Comparison of ENCODE assay signal across 12 mouse cellular contexts in genomic region chr5:134423930-134424329, GRCm38 (mm10). TPM values are rescaled to one million over a fixed set of nuclear protein-coding genes. Genes with fewer than 3 reads are reported as not detected.
DNase-seq lines count a peak whose midpoint lies in the region; ATAC-seq lines count a peak whose summit lies in the region.
"Had no signal": no experiment of that assay in that cellular context is flagged by ENCODE, and none has a peak within 500 bp of the region (broad histone marks: within the 10 kb centered on the region; RNA-seq: fewer than 3 reads in every experiment).

No protein-coding gene starts in this region.

- no peak overlapping the region for H3K4me3 ChIP-seq in forebrain, embryonic 13.5 days
- H3K4me3 ChIP-seq: liver, embryonic 13.5 days; neural tube, embryonic 12.5 days had no signal

- 93% methylated on average over 5 of the region's 5 CpGs for WGBS in forebrain, embryonic 13.5 days

- no peaks in the 10 kb centered on the region for H3K4me1 ChIP-seq in forebrain, embryonic 13.5 days
- H3K4me1 ChIP-seq: neural tube, embryonic 12.5 days had no signal

- ATAC-seq in forebrain, embryonic 13.5 days: no peak
- ATAC-seq in frontal cortex, adult (ENCODE audit: low TSS enrichment): no peak
- ATAC-seq: Patski had no signal

- H3K9me3 ChIP-seq in forebrain, embryonic 13.5 days (replicated peaks): no peaks in the 10 kb centered on the region
- H3K9me3 ChIP-seq: liver, embryonic 13.5 days; neural tube, embryonic 12.5 days had no signal

- H3K27me3 ChIP-seq in forebrain, embryonic 13.5 days: no peaks in the 10 kb centered on the region
- H3K27me3 ChIP-seq: liver, embryonic 13.5 days; neural tube, embryonic 12.5 days; Patski had no signal

- no peak overlapping the region for H3K4me2 ChIP-seq in forebrain, embryonic 13.5 days
- H3K4me2 ChIP-seq: liver, embryonic 13.5 days; neural tube, embryonic 12.5 days had no signal

- peak; percentile 49 to 53 for DNase-seq in layer of hippocampus, postnatal 10 days (ENCODE audit: low spot score in 2 of 2)
- DNase-seq in layer of hippocampus, adult 8-10 months (ENCODE audit: low spot score in 2 of 2): no peak
- peak; percentile 76 for DNase-seq in adrenal gland, postnatal 36 days
- DNase-seq in cerebellum, adult 9-11 months: peak; percentile 90
- DNase-seq in heart, postnatal 4 days: peak; percentile 61
- DNase-seq in retina, embryonic 14.5 days (ENCODE audit: low spot score): no peak
- DNase-seq: kidney, adult 11 months; liver, embryonic 13.5 days had no signal

- H3K9ac ChIP-seq in forebrain, embryonic 13.5 days: no peak overlapping the region
- H3K9ac ChIP-seq: liver, embryonic 13.5 days; neural tube, embryonic 12.5 days had no signal

- H3K27ac ChIP-seq in forebrain, embryonic 13.5 days: no peak overlapping the region
- H3K27ac ChIP-seq: liver, embryonic 13.5 days; neural tube, embryonic 12.5 days had no signal

- H3K36me3 ChIP-seq in forebrain, embryonic 13.5 days (ENCODE audit: poor library complexity, severe bottlenecking): peaks cover 8% of the 10 kb centered on the region
- H3K36me3 ChIP-seq: liver, embryonic 13.5 days had no signal

RNA-seq across cellular contexts. Expression of gene Gtf2ird1, which starts 32.6 kb away (rescaled TPM):
- 10 to 100 TPM; 35.6 to 46.3 TPM for total RNA-seq in layer of hippocampus, postnatal 10 days (2021)
- total RNA-seq in layer of hippocampus, adult 8-10 months (2022): 10 to 100 TPM; 26.8 to 35.0 (median 32.8) TPM
- 10 to 100 TPM; 44.4 to 59.1 TPM for total RNA-seq in adrenal gland, postnatal 36 days (2021)
- 10 to 100 TPM; 59.8 to 60.3 TPM for total RNA-seq in heart, postnatal 4 days (2021)
- 72.9 and 80.2 TPM in 2 replicates for polyA plus RNA-seq in forebrain, embryonic 13.5 days (2015; fragmentation: Nextera tagmentation; extraction: Ambion mirVana)

Comparison
In these comparisons a context has a peak if more than half of its experiments do, and no peak if none do; other contexts are left out.
1. DNase-seq: peak in layer of hippocampus, postnatal 10 days (2 of 2), adrenal gland, postnatal 36 days (2 of 2), cerebellum, adult 9-11 months (single experiment) and heart, postnatal 4 days (single experiment); none in layer of hippocampus, adult 8-10 months (0 of 2) and retina, embryonic 14.5 days (single experiment).